Mouse (Mus musculus) liver, embryonic 12.5 days (tissue): Measurements from ENCODE around the gene Hyal3. TPM values are rescaled to one million over a fixed set of nuclear protein-coding genes. Genes with fewer than 3 reads are reported as not detected.

Source experiments
- ATAC-seq: fragments of 200-750 bp; cut with Nextera tagmentation; 2 replicates; pipeline ENCODE4 v1.8.0; 2017; ENCODE audit warnings: moderate number of reproducible peaks, mild to moderate bottlenecking, moderate library complexity
- H3K27ac ChIP-seq: fragments of 300-500 bp; sonication (generic); 2 replicates; pipeline ENCODE4 v1.5.1; 2016; ENCODE audit warnings: mild to moderate bottlenecking
- H3K27me3 ChIP-seq: fragments of 300-500 bp; sonication (generic); replicated peaks from 2 replicates; pipeline ENCODE4 v1.6.1; 2016; ENCODE audit warnings: mild to moderate bottlenecking, moderate library complexity
- H3K36me3 ChIP-seq: fragments of 300-500 bp; sonication (generic); 2 replicates; pipeline ENCODE4 v1.6.1; 2016; ENCODE audit warnings: mild to moderate bottlenecking, moderate library complexity
- H3K4me1 ChIP-seq: fragments of 300-500 bp; sonication (generic); 2 replicates; pipeline ENCODE4 v1.6.1; 2016
- H3K4me2 ChIP-seq: fragments of 300-500 bp; sonication (generic); 2 replicates; pipeline ENCODE4 v1.6.1; 2016; ENCODE audit warnings: mild to moderate bottlenecking, moderate library complexity
- H3K4me3 ChIP-seq: fragments of 300-500 bp; sonication (generic); 2 replicates; pipeline ENCODE4 v1.5.1; 2016; ENCODE audit warnings: mild to moderate bottlenecking, moderate library complexity
- H3K9ac ChIP-seq: fragments of 300-500 bp; sonication (generic); 2 replicates; pipeline ENCODE4 v1.6.1; 2016; ENCODE audit warnings: mild to moderate bottlenecking, moderate library complexity
- H3K9me3 ChIP-seq: fragments of 300-500 bp; sonication (generic); replicated peaks from 2 replicates; pipeline ENCODE4 v1.6.1; 2016; ENCODE audit warnings: mild to moderate bottlenecking, moderate library complexity
- WGBS: fragments of 180-500 bp; shearing (Covaris S2); methylation state at CpG from one replicate; pipeline ENCODE4 v1.1.7; 2016; ENCODE audit not compliant: insufficient replicate concordance; 5-methylcytosine and 5-hydroxymethylcytosine counted together
- polyA plus RNA-seq: library from polyadenylated mRNA; unstranded; fragments of >200 nt; fragmentation: Nextera tagmentation; extraction: Ambion mirVana; gene quantifications from 2 replicates; pipeline ENCODE4 v1.2.1, GENCODE M21; 2016

Hyal3 gene
- polyA plus RNA-seq, 1 experiment from 2014 or later = 0.99 TPM

DNA sequence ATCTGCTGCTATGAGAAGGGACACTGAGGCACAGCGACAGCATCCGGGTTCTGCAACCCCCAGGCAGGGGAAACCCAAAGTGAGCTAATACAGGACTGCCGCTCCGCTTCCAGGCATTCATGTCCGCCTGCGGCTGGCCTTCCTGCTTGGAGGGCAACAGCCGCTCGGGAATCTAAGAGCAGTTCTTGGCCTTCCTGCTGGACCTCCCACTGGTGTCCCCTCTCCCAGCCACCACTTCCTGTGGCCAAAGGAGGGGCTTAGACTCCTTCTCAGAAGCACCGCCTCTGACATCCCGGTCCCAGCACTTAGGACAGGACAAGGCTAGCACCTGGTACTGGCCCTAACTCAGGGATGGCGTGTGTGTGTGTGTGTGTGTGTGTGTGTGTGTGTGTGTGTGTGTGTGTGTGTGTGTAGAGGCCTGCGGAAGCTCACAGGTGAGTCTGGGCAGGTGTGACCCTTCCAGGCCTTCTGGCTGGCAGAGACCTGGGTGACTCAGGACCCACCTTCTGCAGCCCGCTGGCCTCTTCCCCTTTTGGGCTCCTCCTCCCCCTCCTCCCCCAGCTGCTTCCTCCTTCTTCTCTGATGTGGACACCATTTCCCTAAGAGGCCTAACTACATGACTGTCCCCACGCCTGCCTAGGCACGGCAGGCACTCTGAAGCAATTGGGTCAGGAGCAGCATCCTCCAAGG is 48.2 kb downstream of the Hyal3 start:
- no peaks in the 10 kb centered on the region for H3K9me3 ChIP-seq
- peak overlapping the region; percentile 18 for H3K9ac ChIP-seq
- H3K4me3 ChIP-seq = peak overlapping the region; percentile 8; the same call in 1 of the 2 replicates
- H3K4me1 ChIP-seq = peaks cover 99% of the 10 kb centered on the region
- peak overlapping the region; percentile 47 for H3K4me2 ChIP-seq
- no peaks in the 10 kb centered on the region for H3K27me3 ChIP-seq
- H3K27ac ChIP-seq = peak overlapping the region; percentile 91
- ATAC-seq = no peak
- WGBS = 49% methylated on average over 15 of the region's 15 CpGs
- H3K36me3 ChIP-seq = peaks cover 62% of the 10 kb centered on the region

DNA sequence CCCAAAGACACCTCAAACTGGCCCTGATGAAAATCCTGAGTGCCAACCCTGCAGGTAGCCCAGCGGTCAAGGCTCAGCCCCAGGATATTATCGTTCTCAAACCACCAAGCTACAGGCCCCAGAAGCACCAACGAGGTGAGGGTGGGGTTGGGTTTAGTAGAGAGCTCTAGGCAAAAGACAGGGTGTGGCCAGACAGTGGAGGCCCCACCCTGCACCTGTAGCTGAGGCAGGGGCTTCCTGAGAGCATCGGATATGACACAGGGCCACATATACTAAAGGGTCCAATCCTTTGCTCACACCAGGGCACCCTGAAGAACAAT is 48.8 kb downstream of the Hyal3 start:
- Histone ChIP-seq H3K4me2 (peak overlapping the region; percentile 47), H3K9me3 (no peaks in the 10 kb centered on the region), H3K27me3 (no peaks in the 10 kb centered on the region), H3K27ac (peak overlapping the region; percentile 91), H3K4me1 (peaks cover 100% of the 10 kb centered on the region), H3K9ac (peak overlapping the region; percentile 18; the same call in 1 of the 2 replicates), H3K36me3 (peaks cover 58% of the 10 kb centered on the region), H3K4me3 (peak overlapping the region; percentile 8; the same call in 1 of the 2 replicates)
- 12% methylated on average over 4 of the region's 4 CpGs for WGBS
- ATAC-seq = peak; percentile 23; the same call in 1 of the 2 replicates

DNA sequence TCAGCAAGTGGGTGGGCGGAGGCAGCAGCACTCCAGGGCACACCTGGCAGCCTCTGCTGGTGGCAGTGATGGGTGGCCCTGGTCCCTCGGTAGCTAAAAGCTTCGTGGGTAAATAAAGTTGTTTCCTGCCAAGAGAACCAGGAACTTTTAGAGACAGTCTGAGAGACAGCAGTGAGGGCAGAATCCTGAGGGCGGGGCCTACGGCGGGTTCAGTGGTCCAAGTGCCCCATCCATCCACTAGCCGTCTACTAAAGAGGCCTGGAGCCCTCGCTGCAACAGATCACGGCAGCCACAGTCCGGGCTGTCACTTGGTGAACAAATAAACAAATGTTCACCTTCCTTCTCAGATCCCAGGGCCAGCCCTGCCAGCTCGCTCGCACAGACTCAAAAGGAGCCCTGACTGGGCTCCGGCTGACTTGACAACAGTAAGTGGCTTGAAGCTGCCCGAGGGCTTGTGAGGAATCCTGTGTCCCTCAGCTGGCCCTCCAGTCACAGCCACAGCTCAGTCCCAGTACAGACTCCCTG is 49.3 kb downstream of the Hyal3 start:
- Histone ChIP-seq H3K27ac (peak overlapping the region; percentile 91), H3K4me2 (peak overlapping the region; percentile 47), H3K9me3 (no peaks in the 10 kb centered on the region), H3K36me3 (peaks cover 53% of the 10 kb centered on the region), H3K27me3 (no peaks in the 10 kb centered on the region), H3K4me3 (no peak overlapping the region), H3K4me1 (peaks cover 98% of the 10 kb centered on the region), H3K9ac (peak overlapping the region; percentile 36)
- WGBS = 43% methylated on average over 14 of the region's 14 CpGs
- ATAC-seq = no peak

DNA sequence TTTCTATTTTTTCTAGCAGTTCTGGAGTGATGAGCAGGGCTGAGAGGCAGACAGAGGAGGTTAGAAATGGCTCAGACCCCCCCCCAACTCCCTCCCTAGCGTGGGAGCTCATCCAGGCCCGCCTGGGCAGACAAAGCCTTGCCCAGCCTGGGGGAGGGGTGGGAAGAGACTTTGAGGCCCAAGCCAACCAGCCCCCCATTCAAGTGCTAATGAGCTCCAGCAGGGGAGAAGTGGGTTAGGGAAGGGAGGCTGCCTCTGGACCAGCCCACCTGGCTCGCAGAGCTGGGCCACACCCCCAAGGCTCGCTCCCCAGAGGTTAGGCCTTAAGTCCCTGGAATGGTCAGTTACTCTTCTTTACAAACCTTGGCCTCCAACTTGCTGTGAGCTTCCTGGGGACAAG is 50.0 kb downstream of the Hyal3 start:
- no peak for ATAC-seq
- Histone ChIP-seq H3K4me2 (peak overlapping the region; percentile 47), H3K4me1 (peaks cover 93% of the 10 kb centered on the region), H3K4me3 (no peak overlapping the region), H3K27me3 (no peaks in the 10 kb centered on the region), H3K9ac (peak overlapping the region; percentile 36; the same call in 1 of the 2 replicates), H3K36me3 (peaks cover 46% of the 10 kb centered on the region), H3K27ac (peak overlapping the region; percentile 91), H3K9me3 (no peaks in the 10 kb centered on the region)
- WGBS = 64% methylated on average over 4 of the region's 4 CpGs

DNA sequence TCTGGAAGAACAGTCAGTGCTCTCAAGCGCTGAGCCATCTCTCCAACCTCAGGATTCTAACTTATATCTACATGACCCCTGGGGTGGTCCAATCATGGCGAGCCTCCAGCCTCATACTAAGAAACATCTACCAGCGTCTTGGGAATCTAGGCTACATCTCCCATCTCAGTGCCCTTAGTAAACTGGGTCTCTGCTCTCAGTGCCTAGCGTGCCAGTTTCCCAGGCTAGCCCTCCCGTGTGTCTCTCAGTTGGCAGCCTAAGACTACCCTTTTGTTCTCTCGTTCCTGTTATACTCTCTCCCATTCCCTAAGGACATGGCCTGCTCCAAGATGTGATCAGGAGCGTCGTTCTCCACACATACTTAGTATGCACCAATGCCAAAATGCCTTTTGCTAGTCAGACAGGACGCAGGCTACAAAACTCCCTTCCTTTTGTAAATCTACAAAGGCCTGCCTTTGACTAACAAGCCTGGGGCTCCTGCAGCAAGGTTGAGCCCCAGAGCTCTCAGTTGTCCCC is 50.8 kb downstream of the Hyal3 start:
- Histone ChIP-seq H3K9ac (no peak overlapping the region), H3K4me3 (no peak overlapping the region), H3K9me3 (no peaks in the 10 kb centered on the region), H3K27me3 (no peaks in the 10 kb centered on the region), H3K27ac (peak overlapping the region; percentile 91), H3K4me1 (peaks cover 93% of the 10 kb centered on the region), H3K4me2 (peak overlapping the region; percentile 97), H3K36me3 (peaks cover 39% of the 10 kb centered on the region)
- no peak for ATAC-seq
- WGBS = 83% methylated on average over 9 of the region's 9 CpGs

DNA sequence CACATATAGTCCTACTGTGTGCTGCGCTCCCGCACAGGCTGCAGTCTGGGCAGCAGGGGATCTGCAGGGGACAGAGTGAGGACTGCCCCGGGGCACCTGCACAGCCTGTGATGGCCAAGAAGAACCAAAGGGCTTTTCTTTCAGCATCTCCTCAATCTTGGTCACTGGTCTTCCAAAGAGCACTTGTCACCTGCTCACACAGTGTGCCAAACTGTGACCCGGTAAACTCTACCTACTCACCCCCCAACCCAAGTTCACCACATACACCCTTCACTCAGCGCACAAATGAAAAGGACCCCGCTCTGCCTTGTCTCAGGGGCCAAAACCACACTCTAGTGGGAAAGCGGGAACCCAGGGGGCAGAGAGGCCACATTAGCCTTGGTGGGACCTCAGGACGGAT is 51.2 kb downstream of the Hyal3 start:
- no peak overlapping the region for H3K9ac ChIP-seq
- H3K36me3 ChIP-seq = peaks cover 36% of the 10 kb centered on the region
- ATAC-seq = no peak
- WGBS = 92% methylated on average over 8 of the region's 8 CpGs
- peak overlapping the region; percentile 91 for H3K27ac ChIP-seq
- no peaks in the 10 kb centered on the region for H3K27me3 ChIP-seq
- peaks cover 92% of the 10 kb centered on the region for H3K4me1 ChIP-seq
- peak overlapping the region; percentile 97 for H3K4me2 ChIP-seq
- no peaks in the 10 kb centered on the region for H3K9me3 ChIP-seq
- no peak overlapping the region for H3K4me3 ChIP-seq

DNA sequence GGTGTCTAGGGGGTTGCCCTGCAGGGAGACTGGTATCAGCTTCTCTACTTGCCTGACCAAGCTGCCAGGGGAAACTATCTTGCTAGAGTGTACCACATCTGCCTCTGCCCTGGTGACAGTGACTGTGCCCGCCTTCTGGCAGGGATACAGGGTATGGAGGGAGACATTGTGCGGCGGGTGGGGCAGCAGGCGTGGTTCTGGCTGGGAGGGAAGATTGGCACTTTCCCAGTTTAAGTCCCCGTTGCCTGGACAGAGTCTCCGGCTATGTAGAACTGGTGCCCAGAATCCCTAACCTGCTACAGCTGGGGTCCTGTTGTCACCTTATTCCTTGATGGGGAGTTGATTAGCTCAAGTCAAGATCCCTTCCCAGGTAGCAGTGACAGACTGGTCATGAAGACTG is 51.9 kb downstream of the Hyal3 start:
- H3K4me2 ChIP-seq = peak overlapping the region; percentile 97
- no peak for ATAC-seq
- no peaks in the 10 kb centered on the region for H3K9me3 ChIP-seq
- no peaks in the 10 kb centered on the region for H3K27me3 ChIP-seq
- peaks cover 35% of the 10 kb centered on the region for H3K36me3 ChIP-seq
- H3K4me3 ChIP-seq = peak overlapping the region; percentile 85
- peak overlapping the region; percentile 91 for H3K27ac ChIP-seq
- 52% methylated on average over 6 of the region's 6 CpGs for WGBS
- peaks cover 92% of the 10 kb centered on the region for H3K4me1 ChIP-seq
- H3K9ac ChIP-seq = peak overlapping the region; percentile 93

DNA sequence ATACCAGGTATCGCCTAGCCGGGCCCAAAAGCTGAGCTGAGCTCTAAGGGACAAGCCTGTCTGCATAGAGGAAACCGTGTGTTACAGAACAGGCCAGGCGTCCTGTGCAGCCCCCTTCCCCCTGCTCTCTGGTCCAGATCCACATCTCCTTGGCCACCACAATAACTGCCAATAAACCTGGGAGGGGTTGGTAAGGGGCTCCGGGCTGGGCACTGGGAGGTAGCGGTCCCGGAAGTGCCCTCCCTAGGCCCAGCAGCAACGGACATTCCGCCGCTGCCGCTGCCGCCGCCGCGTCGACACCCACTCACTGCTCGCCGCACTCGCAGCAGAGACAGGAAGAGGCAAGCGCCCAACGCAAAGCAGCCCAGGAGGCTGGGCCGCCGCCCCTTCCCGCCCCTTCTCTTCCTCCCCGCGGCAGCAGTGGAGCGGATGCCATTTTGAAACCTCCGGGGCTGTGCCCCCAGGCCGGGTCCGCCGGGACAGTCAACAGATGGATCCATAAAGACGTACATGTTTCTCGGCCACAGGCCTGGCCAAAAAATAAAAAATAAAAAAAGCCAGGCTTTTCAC is 52.6 kb downstream of the Hyal3 start:
- peak; percentile 40 for ATAC-seq
- H3K4me2 ChIP-seq = peak overlapping the region; percentile 97
- no peaks in the 10 kb centered on the region for H3K9me3 ChIP-seq
- WGBS = 1% methylated on average over 22 of the region's 33 CpGs
- no peaks in the 10 kb centered on the region for H3K27me3 ChIP-seq
- H3K9ac ChIP-seq = peak overlapping the region; percentile 93
- peaks cover 28% of the 10 kb centered on the region for H3K36me3 ChIP-seq
- H3K4me3 ChIP-seq = peak overlapping the region; percentile 85
- peak overlapping the region; percentile 91 for H3K27ac ChIP-seq
- peaks cover 86% of the 10 kb centered on the region for H3K4me1 ChIP-seq

DNA sequence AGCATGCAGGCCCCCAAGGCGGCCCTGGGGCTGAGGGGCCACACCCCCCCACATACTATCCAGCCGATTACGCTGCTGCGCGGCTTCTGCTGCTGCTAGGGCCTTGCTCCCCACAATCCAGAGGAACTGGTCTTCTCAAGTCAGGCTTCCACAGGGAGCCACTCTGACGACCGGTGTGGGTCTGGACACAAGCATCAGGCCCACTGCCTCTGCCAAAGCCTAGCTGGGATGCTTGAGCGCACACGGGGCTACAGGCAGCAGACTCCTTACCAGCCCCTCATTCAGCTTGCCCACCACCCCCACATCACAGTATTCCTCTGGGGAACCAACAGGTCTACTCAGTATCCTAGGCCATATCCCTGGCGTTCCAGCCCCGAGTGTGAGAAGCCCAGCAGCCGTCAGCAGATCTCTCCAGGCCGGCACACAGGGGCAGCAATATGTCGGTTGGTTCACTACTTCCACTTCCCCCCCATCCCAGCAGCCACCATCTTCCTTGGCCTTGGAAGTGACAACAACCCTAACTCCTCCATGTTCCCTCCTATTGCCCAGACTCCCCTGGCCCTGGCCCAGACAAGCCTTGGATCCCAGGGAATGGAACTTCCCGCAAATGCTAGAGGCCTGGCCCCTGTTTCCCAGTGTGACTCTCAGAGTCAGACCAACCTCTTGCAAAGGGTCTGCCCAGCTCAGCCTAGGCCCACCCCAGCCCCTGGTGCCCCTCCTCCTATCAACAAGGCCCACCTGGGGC is 53.2 kb downstream of the Hyal3 start:
- peak overlapping the region; percentile 97 for H3K4me2 ChIP-seq
- no peaks in the 10 kb centered on the region for H3K9me3 ChIP-seq
- peaks cover 21% of the 10 kb centered on the region for H3K36me3 ChIP-seq
- ATAC-seq = peak; percentile 22; the same call in 1 of the 2 replicates
- under 1% methylated on average over 15 of the region's 15 CpGs for WGBS
- H3K4me3 ChIP-seq = peak overlapping the region; percentile 85
- H3K9ac ChIP-seq = peak overlapping the region; percentile 93
- no peaks in the 10 kb centered on the region for H3K27me3 ChIP-seq
- peak overlapping the region; percentile 91 for H3K27ac ChIP-seq
- H3K4me1 ChIP-seq = peaks cover 79% of the 10 kb centered on the region

DNA sequence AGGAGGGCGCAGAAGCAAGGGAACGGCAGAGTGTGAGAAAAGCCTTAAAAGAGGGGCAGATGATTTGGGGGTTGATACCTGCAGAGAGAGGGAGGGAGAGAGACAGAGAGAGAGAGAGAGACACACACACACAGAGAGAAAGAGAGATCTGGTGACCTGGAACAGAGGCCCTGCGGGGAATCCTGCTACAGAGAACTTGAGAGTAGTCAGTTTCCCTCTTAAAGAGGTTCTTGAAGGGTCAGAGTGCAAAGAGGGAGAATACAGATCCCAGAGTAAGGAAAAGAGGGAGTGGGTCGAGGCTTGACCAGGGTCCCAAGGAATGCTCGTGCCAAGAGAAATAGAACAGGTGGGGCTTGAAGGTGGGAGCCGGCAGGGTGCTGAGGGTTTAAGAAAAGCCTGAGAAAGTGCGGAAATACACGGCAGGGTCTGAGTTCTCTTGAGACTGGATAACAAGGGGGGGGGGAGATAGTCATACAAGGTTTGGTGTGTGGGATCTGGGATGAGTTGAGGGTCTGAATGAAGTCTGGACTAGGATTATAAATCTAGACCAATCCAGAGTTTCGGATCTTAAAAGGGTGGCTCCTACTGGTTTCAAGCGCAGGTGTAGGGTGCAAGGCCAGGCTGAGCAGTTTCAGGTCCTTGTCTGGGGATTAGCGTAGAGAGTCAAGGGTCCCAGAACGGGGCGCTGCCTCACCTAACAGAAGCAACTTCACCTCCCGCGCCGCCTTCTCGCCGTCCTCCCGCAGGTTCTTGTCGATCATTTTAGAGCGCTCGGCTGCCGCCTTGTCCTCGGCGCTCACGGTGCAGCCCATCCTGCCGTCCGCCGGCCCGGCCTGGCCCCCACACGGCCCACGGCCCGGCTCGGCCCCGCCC is 54.0 kb downstream of the Hyal3 start:
- H3K27ac ChIP-seq = peak overlapping the region; percentile 91
- H3K27me3 ChIP-seq = no peaks in the 10 kb centered on the region
- H3K9ac ChIP-seq = peak overlapping the region; percentile 93
- H3K4me2 ChIP-seq = peak overlapping the region; percentile 97
- ATAC-seq = peak; percentile 4; the same call in 1 of the 2 replicates
- no peaks in the 10 kb centered on the region for H3K9me3 ChIP-seq
- peaks cover 71% of the 10 kb centered on the region for H3K4me1 ChIP-seq
- peak overlapping the region; percentile 85 for H3K4me3 ChIP-seq
- WGBS = under 1% methylated on average over 35 of the region's 35 CpGs
- H3K36me3 ChIP-seq = peaks cover 18% of the 10 kb centered on the region
